Mouse (Mus musculus): ENCODE measurements at regions not wholly inside any gene's neighbourhood (a gene's known extent, or its start where the extent isn't known, plus 50 kb on each side); places are given as distances from the start of the nearest gene placed in this dataset.

DNA sequence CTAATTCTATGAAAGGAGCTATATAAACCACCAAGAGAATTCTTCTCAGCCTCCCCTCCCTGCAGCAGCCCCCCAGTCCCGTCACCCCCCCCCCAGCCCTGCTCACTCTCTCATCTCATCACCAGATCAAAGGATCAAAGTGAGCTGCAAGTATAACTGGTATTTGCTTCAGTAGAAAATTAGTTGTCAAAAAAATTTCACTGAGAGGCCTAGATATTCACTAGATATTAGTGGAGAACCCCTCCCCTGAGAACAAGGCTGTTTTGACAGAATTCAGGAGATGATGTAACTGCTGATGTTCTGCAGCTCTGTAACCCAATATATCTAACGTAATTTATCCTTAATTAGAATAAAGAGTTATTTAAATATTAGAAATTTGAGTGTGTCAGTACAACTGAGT is 124.2 kb upstream of the Slitrk2 start:
- DNase-seq (ENCODE audit: low spot score): no peak

DNA sequence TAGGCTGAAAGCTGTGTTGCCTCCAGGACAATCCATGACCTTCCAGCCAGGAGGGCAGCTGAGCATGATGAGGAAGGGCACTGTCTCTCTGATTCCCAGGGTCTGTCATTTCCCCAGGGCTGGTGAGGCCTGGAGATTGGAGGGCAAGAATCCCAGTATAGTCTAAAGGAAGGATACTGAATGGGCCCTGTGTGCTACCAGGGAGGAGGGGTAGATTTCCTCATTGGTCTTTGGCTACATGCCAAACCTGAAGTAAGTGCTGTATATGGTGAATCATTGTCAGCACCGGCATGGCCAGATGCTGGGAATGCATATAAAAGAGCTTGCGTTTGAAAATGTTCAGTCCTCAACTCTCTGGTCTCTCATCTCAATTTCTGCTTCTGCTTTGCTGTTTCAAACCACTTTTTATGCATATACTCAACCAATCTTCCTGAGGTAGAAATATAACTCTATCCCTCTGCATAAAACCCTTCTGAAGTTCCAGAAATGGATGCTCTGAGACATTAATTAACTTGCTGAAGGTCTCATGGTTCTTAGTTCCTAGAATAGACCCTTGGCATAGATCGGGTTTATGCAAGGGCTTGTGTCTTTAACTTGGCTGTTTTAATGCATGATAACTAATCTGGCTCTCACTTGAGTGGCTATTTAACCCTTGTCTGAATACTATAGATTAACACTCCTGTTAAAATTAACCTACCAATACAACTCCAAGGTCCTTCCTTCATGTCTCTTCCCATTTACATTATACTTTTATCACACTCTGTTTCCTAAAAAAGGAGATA is 122.1 kb upstream of the Slitrk2 start:
- no peak for DNase-seq (ENCODE audit: low spot score)

DNA sequence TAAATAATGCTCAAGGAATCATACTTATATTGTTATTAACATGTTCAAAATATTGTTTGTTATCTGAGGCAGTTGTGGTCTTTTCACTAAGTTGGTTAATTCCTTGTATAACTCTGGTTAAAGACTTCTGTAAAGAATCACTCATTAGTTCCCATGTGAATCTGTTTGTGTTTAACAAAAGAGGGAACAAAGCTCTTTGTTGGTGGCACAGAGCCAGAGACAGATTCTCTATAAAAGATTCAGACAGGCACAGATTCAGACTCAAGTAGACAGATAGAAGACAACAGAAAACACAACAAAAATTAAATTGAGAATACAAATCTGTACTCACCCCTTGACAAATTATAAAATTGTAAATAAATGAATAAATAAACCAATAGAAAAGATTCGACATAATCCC is 120.2 kb upstream of the Slitrk2 start:
- DNase-seq (ENCODE audit: low spot score): no peak

DNA sequence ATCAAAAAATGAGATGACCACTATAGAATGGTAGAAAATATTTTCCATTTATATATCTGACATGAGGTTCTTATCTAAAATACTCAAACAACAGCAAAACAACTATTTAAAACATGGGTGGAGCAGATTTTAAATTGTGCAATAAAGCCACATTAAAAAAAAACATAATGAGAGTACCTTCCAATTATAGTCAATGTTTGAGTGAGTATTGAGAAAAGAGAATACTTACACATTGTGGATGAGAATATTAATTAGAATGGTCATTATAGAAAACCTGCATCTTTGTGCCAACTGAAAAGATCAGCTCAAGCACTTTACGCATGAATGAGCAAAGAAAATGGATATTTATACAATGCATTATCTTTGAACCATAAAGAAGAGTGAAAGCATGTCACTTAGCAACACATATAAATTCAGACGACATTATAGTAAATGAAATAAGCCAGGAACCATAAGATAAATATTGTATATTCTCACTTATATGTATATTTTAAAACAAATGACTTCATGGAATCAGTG is 105.1 kb upstream of the Slitrk2 start:
- no peak for DNase-seq (ENCODE audit: low spot score)

DNA sequence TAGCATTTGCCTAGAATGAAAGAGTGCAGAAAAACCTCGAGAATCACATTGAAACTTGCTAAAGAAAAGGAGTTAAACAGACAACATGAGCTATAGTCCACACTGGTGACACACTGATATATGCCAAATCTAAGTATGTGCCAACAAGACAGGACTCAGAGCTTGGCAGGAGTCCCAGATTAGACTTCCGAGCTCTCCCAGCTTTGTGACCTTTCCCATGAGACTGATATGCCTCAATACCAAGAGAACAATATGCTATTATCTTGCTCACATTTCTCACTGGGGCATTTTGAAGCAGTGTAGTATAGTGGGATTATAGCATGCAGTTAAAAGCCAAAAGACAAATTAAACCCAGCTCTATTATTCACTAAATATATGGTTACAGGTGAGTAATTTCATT is 94.6 kb upstream of the Slitrk2 start:
- peak; percentile 8 for DNase-seq (ENCODE audit: low spot score)

All from adipocyte (in vitro differentiated cells).